Mouse (Mus musculus) brain, embryonic 14.5 days (tissue): ENCODE data around the gene Evi5l.

Experiments
- CTCF ChIP-seq: fragments of 200-500 bp; IDR thresholded peaks from 2 replicates; pipeline ENCODE4 v1.5.1; 2012; ENCODE audit warnings: inconsistent platforms, mild to moderate bottlenecking, moderate library complexity, borderline replicate concordance; ENCODE audit not compliant: insufficient read depth, insufficient read length; ENCODE audit errors: extremely low read depth
- POLR2A ChIP-seq: fragments of 200-500 bp; IDR thresholded peaks from 2 replicates; pipeline ENCODE4 v1.6.1; 2012; ENCODE audit warnings: mild to moderate bottlenecking, inconsistent platforms, borderline replicate concordance; ENCODE audit not compliant: poor library complexity, insufficient read depth, insufficient read length, severe bottlenecking; ENCODE audit errors: extremely low read depth

DNA sequence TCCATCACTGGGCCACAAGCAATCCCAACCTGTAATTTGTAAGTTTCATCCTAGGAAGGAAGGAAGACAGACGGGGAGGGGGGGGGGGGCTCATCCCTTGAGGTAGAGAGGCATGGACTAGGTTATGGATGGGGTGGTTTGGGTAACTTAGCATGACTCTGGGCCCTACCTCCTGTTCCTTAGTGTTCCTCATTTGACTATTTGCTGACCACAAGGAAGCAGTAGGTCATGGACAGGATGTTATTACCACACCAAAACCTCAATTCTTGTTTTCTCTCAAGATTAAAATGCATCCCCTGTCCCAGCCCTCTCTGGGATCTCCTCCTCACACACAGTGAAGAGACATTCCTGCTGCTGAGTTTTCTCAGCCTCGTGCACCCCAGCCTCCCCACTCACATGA is 35.0 kb downstream of the Evi5l start:
- TF ChIP-seq POLR2A = no peak
- no peak for TF ChIP-seq CTCF
